Mouse (Mus musculus): Measurements from ENCODE around the gene Smu1. TPM values are rescaled to one million over a fixed set of nuclear protein-coding genes. Genes with fewer than 3 reads are reported as not detected.

The Smu1 gene
- polyA plus RNA-seq, 1 experiment from 2014 or later = 122 TPM

GRCm38 (mm10) chr4:40759876-40760275 lies 2.2 kb upstream of the Smu1 start:
- ATAC-seq (replicated peaks; ENCODE audit: low FRiP score, low read depth) (no peak), DNase-seq (ENCODE audit: low spot score) (no peak)
- 50% methylated on average over 5 of the region's 5 CpGs for WGBS
- no peak overlapping the region for H3K9ac ChIP-seq (ENCODE audit: low read depth, low read length)
- H3K27ac ChIP-seq = no peak overlapping the region
- H3K36me3 ChIP-seq (ENCODE audit: insufficient read depth, low read length) = no peaks in the 10 kb centered on the region
- no peaks in the 10 kb centered on the region for H3K4me1 ChIP-seq (replicated peaks; ENCODE audit: insufficient read depth, low read length)
- H3K9me3 ChIP-seq (replicated peaks; ENCODE audit: low read length) = no peaks in the 10 kb centered on the region
- no peak overlapping the region for H3K4me3 ChIP-seq (replicated peaks; ENCODE audit: low read depth, low read length)
- no peak overlapping the region for H3K4me2 ChIP-seq (ENCODE audit: low read length)
- no peak for TF ChIP-seq CTCF (IDR thresholded peaks at IDR 0.05; ENCODE audit: low read depth)
- H3K27me3 ChIP-seq (ENCODE audit: insufficient read depth, low read length) = no peaks in the 10 kb centered on the region

- peak overlapping the region; percentile 54; the same call in 1 of the 2 replicates for H3K27ac ChIP-seq
- H3K4me1 ChIP-seq (replicated peaks; ENCODE audit: insufficient read depth, low read length) = no peaks in the 10 kb centered on the region
- DNase-seq (ENCODE audit: low spot score) (no peak), ATAC-seq (replicated peaks; ENCODE audit: low FRiP score, low read depth) (peak; percentile 74)
- 0% methylated on average over 27 of the region's 39 CpGs for WGBS
- TF ChIP-seq CTCF (IDR thresholded peaks at IDR 0.05; ENCODE audit: low read depth) = no peak
- H3K4me3 ChIP-seq (replicated peaks; ENCODE audit: low read depth, low read length) = peak overlapping the region; percentile 65
- peaks cover 13% of the 10 kb centered on the region for H3K36me3 ChIP-seq (ENCODE audit: insufficient read depth, low read length)
- peak overlapping the region; percentile 96 for H3K9ac ChIP-seq (ENCODE audit: low read depth, low read length)
- no peaks in the 10 kb centered on the region for H3K27me3 ChIP-seq (ENCODE audit: insufficient read depth, low read length)
- no peaks in the 10 kb centered on the region for H3K9me3 ChIP-seq (replicated peaks; ENCODE audit: low read length)
- peak overlapping the region; percentile 78 for H3K4me2 ChIP-seq (ENCODE audit: low read length)
These were observed 455 bp downstream of the Smu1 start for GRCm38 (mm10) chr4:40757157-40757779.

- Histone ChIP-seq H3K27ac (no peak overlapping the region), H3K9ac (ENCODE audit: low read depth, low read length) (no peak overlapping the region), H3K4me2 (ENCODE audit: low read length) (no peak overlapping the region), H3K27me3 (ENCODE audit: insufficient read depth, low read length) (no peaks in the 10 kb centered on the region), H3K9me3 (replicated peaks; ENCODE audit: low read length) (no peaks in the 10 kb centered on the region), H3K4me3 (replicated peaks; ENCODE audit: low read depth, low read length) (no peak overlapping the region), H3K4me1 (replicated peaks; ENCODE audit: insufficient read depth, low read length) (no peaks in the 10 kb centered on the region), H3K36me3 (ENCODE audit: insufficient read depth, low read length) (peaks cover 61% of the 10 kb centered on the region)
- whole genome bisulfite sequencing = 73% methylated on average over 1 of the region's 1 CpGs
- ATAC-seq (replicated peaks; ENCODE audit: low FRiP score, low read depth) (peak; percentile 53; the same call in 1 of the 2 replicates), DNase-seq (ENCODE audit: low spot score) (no peak)
- TF ChIP-seq CTCF (IDR thresholded peaks at IDR 0.05; ENCODE audit: low read depth) = no peak
These were observed 22.4 kb downstream of the Smu1 start for GRCm38 (mm10) chr4:40735351-40735750.

GRCm38 (mm10) chr4:40731262-40731661 lies 26.5 kb downstream of the Smu1 start:
- DNase-seq (ENCODE audit: low spot score) = no peak
- H3K36me3 ChIP-seq (ENCODE audit: insufficient read depth, low read length) = peaks cover 58% of the 10 kb centered on the region; the same call in 1 of the 2 replicates
- H3K9ac ChIP-seq (ENCODE audit: low read depth, low read length) = no peak overlapping the region
- H3K27ac ChIP-seq = no peak overlapping the region
- H3K27me3 ChIP-seq (ENCODE audit: insufficient read depth, low read length) = no peaks in the 10 kb centered on the region
- no peak overlapping the region for H3K4me2 ChIP-seq (ENCODE audit: low read length)
- no peaks in the 10 kb centered on the region for H3K4me1 ChIP-seq (replicated peaks; ENCODE audit: insufficient read depth, low read length)
- ATAC-seq (replicated peaks; ENCODE audit: low FRiP score, low read depth) = no peak
- no peaks in the 10 kb centered on the region for H3K9me3 ChIP-seq (replicated peaks; ENCODE audit: low read length)
- no peak for TF ChIP-seq CTCF (IDR thresholded peaks at IDR 0.05; ENCODE audit: low read depth)
- H3K4me3 ChIP-seq (replicated peaks; ENCODE audit: low read depth, low read length) = no peak overlapping the region

- H3K9ac ChIP-seq (ENCODE audit: low read depth, low read length) = no peak overlapping the region
- DNase-seq (ENCODE audit: low spot score) (no peak), ATAC-seq (replicated peaks; ENCODE audit: low FRiP score, low read depth) (no peak)
- H3K4me1 ChIP-seq (replicated peaks; ENCODE audit: insufficient read depth, low read length) = no peaks in the 10 kb centered on the region
- H3K4me2 ChIP-seq (ENCODE audit: low read length) = no peak overlapping the region
- 95% methylated on average over 1 of the region's 1 CpGs for WGBS
- peak; percentile 44 for TF ChIP-seq CTCF (IDR thresholded peaks at IDR 0.05; ENCODE audit: low read depth)
- no peaks in the 10 kb centered on the region for H3K27me3 ChIP-seq (ENCODE audit: insufficient read depth, low read length)
- H3K4me3 ChIP-seq (replicated peaks; ENCODE audit: low read depth, low read length) = no peak overlapping the region
- no peak overlapping the region for H3K27ac ChIP-seq
- H3K36me3 ChIP-seq (ENCODE audit: insufficient read depth, low read length) = peaks cover 39% of the 10 kb centered on the region; the same call in 1 of the 2 replicates
- H3K9me3 ChIP-seq (replicated peaks; ENCODE audit: low read length) = no peaks in the 10 kb centered on the region
These were observed 30.5 kb downstream of the Smu1 start for GRCm38 (mm10) chr4:40727247-40727646.

- H3K27me3 ChIP-seq (ENCODE audit: insufficient read depth, low read length) = no peaks in the 10 kb centered on the region
- DNase-seq (ENCODE audit: low spot score) (no peak), ATAC-seq (replicated peaks; ENCODE audit: low FRiP score, low read depth) (no peak)
- no peaks in the 10 kb centered on the region for H3K9me3 ChIP-seq (replicated peaks; ENCODE audit: low read length)
- H3K4me2 ChIP-seq (ENCODE audit: low read length) = no peak overlapping the region
- H3K27ac ChIP-seq = no peak overlapping the region
- no peak overlapping the region for H3K9ac ChIP-seq (ENCODE audit: low read depth, low read length)
- TF ChIP-seq CTCF (IDR thresholded peaks at IDR 0.05; ENCODE audit: low read depth) = no peak
- no peak overlapping the region for H3K4me3 ChIP-seq (replicated peaks; ENCODE audit: low read depth, low read length)
- H3K36me3 ChIP-seq (ENCODE audit: insufficient read depth, low read length) = peaks cover 27% of the 10 kb centered on the region; the same call in 1 of the 2 replicates
- H3K4me1 ChIP-seq (replicated peaks; ENCODE audit: insufficient read depth, low read length) = peaks cover 6% of the 10 kb centered on the region
These were observed 32.2 kb downstream of the Smu1 start for GRCm38 (mm10) chr4:40725554-40725953.

Data from kidney, postnatal 0 days (tissue).